Mouse (Mus musculus) naive thymus-derived CD4-positive, alpha-beta T cell, adult 2 months (primary cell): ENCODE measurements around the gene 4930518I15Rik.
A peak's percentile ranks its signal among the peaks of the same experiment; 100 is the strongest.
"Not testable (repeated sequence)": the region's sequence is repeated elsewhere in the genome, so short reads cannot be mapped to it uniquely, and the experiment has no call there.

Experiments
- DNase-seq: peaks from one replicate; pipeline ENCODE4 v3.0.0-alpha.2; 2011; ENCODE audit warnings: low read depth

The 4930518I15Rik gene

DNA sequence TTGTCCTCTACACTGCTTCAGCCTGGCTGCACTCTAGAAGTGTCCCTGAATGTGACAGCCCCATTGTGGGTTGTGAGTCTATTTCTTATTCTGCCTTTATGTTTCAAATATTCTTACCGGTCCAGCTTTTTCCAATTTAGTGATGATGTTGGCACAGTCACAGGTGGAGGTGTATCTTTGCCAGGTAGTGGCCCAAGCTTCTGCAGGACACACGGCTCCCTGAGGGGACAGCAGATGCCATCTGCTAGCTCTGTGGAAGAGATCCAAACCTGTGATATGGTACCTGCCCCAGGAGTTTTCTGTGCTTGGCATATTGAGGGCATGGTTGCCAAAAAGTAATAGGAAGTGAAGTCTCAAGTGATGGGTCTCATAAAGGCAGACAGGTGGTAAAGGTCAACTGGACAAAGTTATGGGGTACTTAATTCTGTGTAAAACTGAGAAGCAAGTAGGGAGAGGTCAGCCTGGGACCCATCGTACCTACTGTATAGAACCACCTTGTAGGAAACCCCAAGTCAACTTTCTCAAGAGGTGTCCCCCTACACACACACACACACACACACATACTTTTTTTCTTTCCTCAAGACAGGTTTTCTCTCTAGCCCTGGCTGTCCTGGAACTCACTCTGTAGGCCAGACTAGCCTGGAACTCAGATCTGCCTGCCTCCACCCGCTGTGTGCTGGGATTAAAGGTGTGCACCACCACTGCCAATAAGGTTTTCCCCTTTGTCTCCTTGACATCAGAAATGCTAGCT is 17.2 kb upstream of the 4930518I15Rik start:
- no peak for DNase-seq

- DNase-seq: no peak
Observed at GRCm38 (mm10) chr2:156874047-156874759, 16.5 kb upstream of the 4930518I15Rik start.

- DNase-seq: peak; percentile 88
Observed at GRCm38 (mm10) chr2:156873629-156874028, 15.9 kb upstream of the 4930518I15Rik start.

DNA sequence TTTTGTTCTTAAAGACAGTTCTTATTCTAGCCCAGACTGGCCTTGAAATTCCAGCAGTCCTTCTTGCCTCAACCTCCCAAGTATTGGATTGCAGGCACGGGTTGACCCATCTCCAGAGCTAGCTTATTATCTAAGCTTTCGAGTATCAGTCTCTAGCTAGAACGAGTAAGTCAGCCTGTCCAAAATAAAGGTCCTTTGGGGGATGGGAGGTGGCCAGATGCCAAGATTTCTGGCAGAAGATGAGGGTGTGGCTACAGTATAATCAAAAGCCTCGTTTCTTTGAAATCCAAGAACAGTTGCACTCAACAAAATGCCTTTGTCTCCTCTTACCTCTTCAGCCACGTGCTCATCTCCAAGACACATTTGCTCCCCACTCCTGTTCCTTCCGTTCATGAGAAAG is 12.8 kb upstream of the 4930518I15Rik start:
- DNase-seq: peak; percentile 50

- DNase-seq: no peak
Observed at GRCm38 (mm10) chr2:156869554-156869953, 11.8 kb upstream of the 4930518I15Rik start.

- DNase-seq: no peak
Observed at GRCm38 (mm10) chr2:156868994-156869393, 11.2 kb upstream of the 4930518I15Rik start.

DNA sequence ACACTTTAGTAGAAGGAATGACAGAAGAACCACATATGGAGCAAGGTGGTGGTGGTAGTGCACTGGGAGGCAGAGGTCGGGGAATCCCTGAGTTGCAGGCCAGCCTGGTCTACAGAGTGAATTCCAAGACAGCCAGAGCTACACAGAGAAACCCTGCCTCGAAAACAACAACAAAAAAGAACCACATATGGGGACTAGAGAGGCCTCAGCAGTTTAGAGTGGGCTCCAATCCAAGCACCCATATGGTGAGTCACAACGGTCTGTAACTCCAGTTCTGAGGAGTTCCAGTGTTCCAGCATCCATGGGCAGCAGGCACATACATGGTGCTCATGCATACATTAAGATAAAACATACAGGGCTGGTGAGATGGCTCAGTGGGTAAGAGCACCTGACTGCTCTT is 6.7 kb upstream of the 4930518I15Rik start:
- no peak for DNase-seq

GRCm38 (mm10) chr2:156863487-156864160 is 5.9 kb upstream of the 4930518I15Rik start:
- DNase-seq: peak; percentile 72

- peak; percentile 98 for DNase-seq
Observed at GRCm38 (mm10) chr2:156862772-156863486, 5.2 kb upstream of the 4930518I15Rik start, which contains the start of gene Rab5if. TSS of gene Rab5if (plus strand) at chr2:156863128.

- peak; percentile 64 for DNase-seq
Observed at GRCm38 (mm10) chr2:156862041-156862717, 4.4 kb upstream of the 4930518I15Rik start.

DNA sequence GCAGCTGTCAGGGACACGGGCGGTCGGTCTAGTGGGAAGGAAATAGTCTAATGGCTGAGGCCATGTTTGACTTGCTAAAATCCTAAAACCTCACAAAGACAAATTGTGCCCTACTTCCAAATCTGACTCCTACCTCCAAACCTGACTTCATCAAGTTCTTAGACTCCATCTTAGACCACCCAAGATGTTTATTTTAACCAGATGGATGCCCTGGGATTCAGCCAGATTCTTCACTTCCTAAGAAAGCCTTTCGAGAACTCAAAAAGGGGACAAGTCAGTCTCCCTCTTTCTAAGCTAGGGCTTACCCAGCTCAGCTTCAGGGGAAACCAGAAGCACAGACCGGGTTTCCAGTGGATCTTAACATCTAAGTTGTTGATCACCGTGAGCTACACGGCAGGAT is 925 bp upstream of the 4930518I15Rik start:
- DNase-seq: no peak

DNA sequence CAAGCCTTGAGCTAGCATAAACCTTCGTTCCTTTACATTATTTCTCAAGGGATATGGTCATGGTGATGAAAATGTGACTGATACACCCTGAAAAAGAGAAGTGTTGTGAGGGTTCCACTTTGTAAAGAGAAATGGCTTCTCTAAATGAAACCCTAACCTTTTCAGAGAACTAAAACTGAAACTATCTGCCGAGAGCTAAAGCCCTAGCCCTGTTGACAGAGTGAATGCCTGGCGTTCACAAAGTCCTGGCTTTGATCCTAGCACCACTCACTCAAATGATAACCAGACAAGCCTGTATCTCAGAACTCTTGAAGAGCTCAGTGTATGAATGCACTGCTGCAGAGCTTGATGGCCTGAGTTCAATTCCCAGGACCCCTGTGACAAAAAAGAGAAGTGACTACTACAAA is 358 bp downstream of the 4930518I15Rik start:
- no peak for DNase-seq

DNA sequence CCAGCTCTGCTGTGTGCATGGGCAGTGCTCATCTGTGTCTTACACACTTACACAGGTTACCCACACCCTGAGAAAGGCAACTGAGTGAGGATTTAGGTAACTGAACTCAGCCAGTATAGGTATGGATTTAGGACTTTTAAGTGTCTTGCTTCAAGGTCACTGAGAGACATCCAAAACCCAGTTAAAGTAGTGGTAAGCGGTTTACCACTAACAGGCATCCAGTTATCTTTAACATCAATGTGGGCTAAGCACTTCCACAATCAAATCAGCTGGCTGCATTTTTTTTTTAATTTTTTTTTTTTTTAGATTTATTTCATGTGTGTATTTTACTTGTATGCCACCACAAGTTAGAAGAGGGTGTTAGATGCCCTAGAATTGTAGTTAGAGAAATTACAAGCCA is 1.4 kb downstream of the 4930518I15Rik start:
- DNase-seq: no peak

DNA sequence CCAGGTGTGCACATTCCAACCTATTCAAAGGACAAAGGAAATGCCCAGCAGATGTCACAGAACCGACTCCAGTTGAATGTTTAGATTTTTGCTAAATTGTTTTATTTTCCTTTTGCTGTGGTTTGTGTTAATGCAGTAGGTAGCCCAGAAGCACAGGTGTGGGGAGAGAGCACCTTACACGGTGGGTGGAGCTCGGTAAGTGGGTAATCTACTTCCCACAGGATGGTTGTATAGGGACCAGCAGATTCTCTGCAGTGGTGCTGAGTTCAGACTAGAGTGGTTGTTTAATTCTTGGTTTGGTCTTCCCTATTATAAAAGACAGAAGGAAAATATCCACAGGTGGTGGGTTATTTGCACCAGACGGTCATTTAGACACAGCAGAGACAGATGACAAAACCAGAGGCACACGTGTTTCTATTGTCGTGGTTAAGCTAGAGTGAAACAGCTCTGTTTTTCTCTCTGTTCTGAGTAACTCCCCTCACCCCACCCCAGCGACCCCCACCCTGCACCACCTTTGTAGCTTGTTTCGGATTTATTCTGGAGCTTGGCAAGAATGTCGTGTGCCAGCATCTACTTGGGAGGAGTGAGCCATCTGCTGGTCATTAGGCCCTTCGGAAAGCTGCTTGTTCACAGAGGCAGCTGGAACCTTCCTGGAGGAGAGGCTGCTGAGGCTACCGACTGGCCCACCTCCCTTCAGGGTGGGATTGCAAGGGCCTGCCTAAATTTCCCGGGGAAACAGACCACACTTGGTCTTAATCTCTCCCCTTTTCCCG is 3.6 kb downstream of the 4930518I15Rik start:
- not testable (repeated sequence) for DNase-seq

DNA sequence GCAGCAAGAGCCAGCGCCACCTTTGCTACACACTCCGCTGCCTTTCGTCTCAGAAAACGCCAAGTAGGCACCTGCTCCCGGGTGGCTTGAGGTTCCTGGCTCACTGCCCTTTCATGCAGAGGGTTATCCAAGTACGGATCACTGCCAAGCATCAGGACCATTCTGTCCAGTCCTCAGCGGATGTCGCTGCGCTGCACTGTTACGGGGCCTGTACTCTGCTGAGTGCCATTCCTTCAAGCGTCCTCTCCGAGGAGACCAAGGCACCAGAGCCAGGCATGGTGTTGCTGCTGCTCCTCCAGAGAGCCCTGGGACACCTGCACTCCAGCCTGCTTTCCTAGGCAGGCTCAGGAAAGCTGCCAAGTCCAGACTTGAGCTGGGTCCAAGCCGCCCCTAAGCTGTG is 4.2 kb downstream of the 4930518I15Rik start:
- DNase-seq: not testable (repeated sequence)

GRCm38 (mm10) chr2:156850505-156850904 is 7.2 kb downstream of the 4930518I15Rik start:
- peak; percentile 4 for DNase-seq

DNA sequence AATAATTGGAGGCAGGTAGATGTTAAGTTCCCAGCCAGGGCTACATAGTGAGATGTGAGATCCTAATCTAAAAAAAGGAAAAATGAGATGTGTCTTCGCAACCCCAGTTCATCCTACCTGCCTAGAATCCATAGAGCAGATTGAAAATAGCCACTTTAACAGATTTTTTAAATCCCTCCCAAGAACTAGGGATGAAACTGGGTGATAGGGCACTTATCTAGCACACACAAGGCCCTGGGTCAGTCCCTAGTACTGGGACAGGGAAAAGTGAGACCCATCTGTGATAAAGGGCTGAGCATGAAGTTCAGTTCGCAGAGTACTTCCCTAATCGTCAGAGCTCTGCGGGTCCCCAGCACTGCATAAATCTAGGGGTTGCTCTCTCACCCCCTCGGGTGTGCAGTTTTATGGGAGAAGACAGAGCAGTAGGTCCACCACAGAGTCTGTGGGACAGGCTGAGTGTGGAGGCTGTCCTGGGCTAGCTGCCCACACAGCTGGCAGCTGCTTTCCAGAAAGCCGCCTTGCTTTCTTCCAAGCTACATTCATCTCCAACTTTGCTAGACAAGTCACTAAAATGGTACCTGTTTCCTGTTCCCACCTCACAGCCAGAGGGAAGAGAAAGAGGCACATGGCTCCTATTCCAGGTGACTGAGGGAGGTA is 9.1 kb downstream of the 4930518I15Rik start:
- peak; percentile 2 for DNase-seq

DNA sequence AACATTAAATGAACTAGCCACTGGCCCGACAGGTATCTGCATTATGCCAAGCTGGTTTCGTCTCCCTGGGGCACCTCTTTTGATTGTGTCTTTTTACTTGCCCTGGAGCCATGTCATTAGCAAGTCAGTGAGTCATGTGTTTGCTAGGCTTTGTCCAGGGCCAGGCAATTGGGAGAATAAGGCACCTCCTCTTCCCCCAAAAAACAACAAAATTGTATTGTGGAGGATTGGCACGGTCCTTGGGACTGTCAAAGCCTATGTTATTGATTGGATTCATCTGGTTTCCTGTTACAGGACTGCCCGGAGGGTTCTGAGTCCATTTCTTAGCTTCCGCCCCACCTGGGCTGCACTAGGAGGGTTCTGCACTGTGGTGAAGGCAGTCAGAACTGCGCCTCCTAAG is 10.1 kb downstream of the 4930518I15Rik start:
- DNase-seq: no peak

- DNase-seq: peak; percentile 3
Observed at GRCm38 (mm10) chr2:156844715-156845114, 13.0 kb downstream of the 4930518I15Rik start.

DNA sequence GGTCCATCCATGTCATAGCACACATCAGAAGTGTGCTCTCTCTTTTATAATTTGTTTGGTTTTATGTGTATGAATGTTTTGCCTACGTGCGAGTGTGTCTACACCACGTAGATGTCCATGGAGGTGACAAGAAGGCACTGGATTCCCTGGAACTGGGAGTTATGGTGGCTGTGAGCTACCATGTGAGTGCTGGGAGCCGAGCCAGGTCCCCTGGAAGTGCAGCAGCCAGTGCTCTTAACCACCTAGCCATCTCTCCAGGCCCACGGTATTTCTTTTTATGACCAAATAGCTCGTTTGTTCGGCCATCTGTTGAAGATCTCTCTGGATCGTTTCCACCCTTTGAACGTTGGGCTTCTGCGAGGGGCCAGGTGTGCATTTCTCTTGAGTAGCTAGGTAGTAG is 14.4 kb downstream of the 4930518I15Rik start:
- no peak for DNase-seq
